In genomic region chr12:108836722-108837121, GRCm38 (mm10) we compare ENCODE assay signal across 10 mouse cellular contexts. TPM values are rescaled to one million over a fixed set of nuclear protein-coding genes. Genes with fewer than 3 reads are reported as not detected.
A peak's percentile ranks its signal among the peaks of the same experiment; 100 is the strongest.
DNase-seq lines count a peak whose midpoint lies in the region; ATAC-seq and TF ChIP-seq lines count a peak whose summit lies in the region.
"Had no signal": no experiment of that assay in that cellular context is flagged by ENCODE, and none has a peak within 500 bp of the region (broad histone marks: within the 10 kb centered on the region; RNA-seq: fewer than 3 reads in every experiment).

No protein-coding gene starts in this region.

- TF ChIP-seq CTCF in G1E (IDR thresholded peaks at IDR 0.05; ENCODE audit: low read depth, low read length): no peak
- no peak for TF ChIP-seq CTCF in forebrain, postnatal 0 days (IDR thresholded peaks at IDR 0.05; ENCODE audit: low read depth)

- peak overlapping the region; percentile 97 for H3K4me2 ChIP-seq in heart, embryonic 13.5 days
- peak overlapping the region; percentile 90 for H3K4me2 ChIP-seq in forebrain, postnatal 0 days (ENCODE audit: low read depth)

- no peak for ATAC-seq in heart, embryonic 13.5 days (ENCODE audit: extremely low read depth, insufficient number of reproducible peaks, low FRiP score, low TSS enrichment)
- ATAC-seq in G1E (ENCODE audit: extremely low read depth, insufficient number of reproducible peaks, low FRiP score, poor library complexity, severe bottlenecking): no peak
- ATAC-seq in forebrain, postnatal 0 days: no peak

- intact Hi-C loops in heart, postnatal 36 days (cut with DNase I): loop anchor here (2.0 kb wide), 1 partner anchor 56 kb away; the partner anchor contains the start of gene Wdr25

- H3K27me3 ChIP-seq in heart, embryonic 13.5 days (replicated peaks): no peaks in the 10 kb centered on the region
- no peaks in the 10 kb centered on the region for H3K27me3 ChIP-seq in G1E (ENCODE audit: insufficient read depth, low read length)
- no peaks in the 10 kb centered on the region for H3K27me3 ChIP-seq in forebrain, postnatal 0 days (ENCODE audit: insufficient read depth, low read length)
- H3K27me3 ChIP-seq in midbrain, embryonic 10.5 days (ENCODE audit: low read depth, poor library complexity, severe bottlenecking): peaks cover 18% of the 10 kb centered on the region

- H3K4me1 ChIP-seq in heart, embryonic 13.5 days: peaks cover 38% of the 10 kb centered on the region
- peaks cover 30% of the 10 kb centered on the region for H3K4me1 ChIP-seq in G1E (ENCODE audit: insufficient read depth, low read depth, low read length)
- H3K4me1 ChIP-seq in forebrain, postnatal 0 days (ENCODE audit: insufficient read depth): peaks cover 27% of the 10 kb centered on the region
- H3K4me1 ChIP-seq in midbrain, embryonic 10.5 days: peaks cover 48% of the 10 kb centered on the region

- 49% methylated on average over 7 of the region's 7 CpGs for WGBS in heart, embryonic 13.5 days
- 50% methylated on average over 7 of the region's 7 CpGs for WGBS in forebrain, postnatal 0 days
- WGBS in midbrain, embryonic 10.5 days: 70% methylated on average over 7 of the region's 7 CpGs

- H3K36me3 ChIP-seq in heart, embryonic 13.5 days: peaks cover 26% of the 10 kb centered on the region
- H3K36me3 ChIP-seq in G1E (replicated peaks): peaks cover 72% of the 10 kb centered on the region
- peaks cover 4% of the 10 kb centered on the region; the same call in 1 of the 2 replicates for H3K36me3 ChIP-seq in forebrain, postnatal 0 days (ENCODE audit: insufficient read depth)
- H3K36me3 ChIP-seq in midbrain, embryonic 10.5 days: peaks cover 51% of the 10 kb centered on the region

- peak overlapping the region; percentile 78 for H3K4me3 ChIP-seq in heart, embryonic 13.5 days
- peak overlapping the region; percentile 73 for H3K4me3 ChIP-seq in G1E (ENCODE audit: low read depth, low read length)
- peak overlapping the region; percentile 87 for H3K4me3 ChIP-seq in forebrain, postnatal 0 days (ENCODE audit: low read depth, low read length)
- peak overlapping the region; percentile 74 for H3K4me3 ChIP-seq in midbrain, embryonic 10.5 days

- H3K27ac ChIP-seq in heart, embryonic 13.5 days (replicated peaks): peak overlapping the region; percentile 89; the same call in 1 of the 2 replicates
- no peak overlapping the region for H3K27ac ChIP-seq in forebrain, postnatal 0 days (ENCODE audit: low read depth, low read length)
- peak overlapping the region; percentile 90 for H3K27ac ChIP-seq in midbrain, embryonic 10.5 days (replicated peaks)

- no peak for DNase-seq in heart, postnatal 36 days
- no peak for DNase-seq in G1E (ENCODE audit: low spot score)
- DNase-seq in forebrain, postnatal 0 days: no peak
- DNase-seq in midbrain, embryonic 10.5 days (ENCODE audit: low spot score): no peak
- no peak for DNase-seq in gastrocnemius, adult 8-10 months (ENCODE audit: low spot score in 2 of 2)
- DNase-seq in urinary bladder, adult 18-20 months (ENCODE audit: low spot score in 2 of 2): no peak
- DNase-seq in left cerebral cortex, adult 9 months (ENCODE audit: low spot score in 2 of 2): no peak
- DNase-seq: thymus, postnatal 25 days had no signal

- H3K9ac ChIP-seq in heart, embryonic 13.5 days: peak overlapping the region; percentile 90
- peak overlapping the region; percentile 76 for H3K9ac ChIP-seq in forebrain, postnatal 0 days

- H3K9me3 ChIP-seq in heart, embryonic 13.5 days: no peaks in the 10 kb centered on the region
- H3K9me3 ChIP-seq in G1E (replicated peaks): no peaks in the 10 kb centered on the region; the same call in 1 of the 2 replicates
- no peaks in the 10 kb centered on the region for H3K9me3 ChIP-seq in forebrain, postnatal 0 days (ENCODE audit: low read length)
- H3K9me3 ChIP-seq in midbrain, embryonic 10.5 days (replicated peaks): no peaks in the 10 kb centered on the region

RNA-seq across cellular contexts. Expression of gene Slc25a47, which starts 0.9 kb away (rescaled TPM):
- 5.8 and 5.9 TPM in 2 replicates for polyA plus RNA-seq in heart, embryonic 13.5 days (2015; fragmentation: Nextera tagmentation; extraction: Ambion mirVana)
- 1 to 10 TPM; 6.5 to 6.9 TPM for total RNA-seq in heart, postnatal 36 days (2021)
- total RNA-seq in G1E (2014; fragmentation: Nextera tagmentation): 3.2 and 4.6 TPM in 2 replicates
- 4.1 and 4.2 TPM in 2 replicates for total RNA-seq in G1E (2017)
- polyA plus RNA-seq in G1E (2012): 0.65 and 0.79 TPM in 2 replicates
- 10.9 and 14.2 TPM in 2 replicates for total RNA-seq in forebrain, postnatal 0 days (2014; rRNA removed)
- 11.9 and 12.3 TPM in 2 replicates for polyA plus RNA-seq in forebrain, postnatal 0 days (2015; fragmentation: Nextera tagmentation; extraction: Ambion mirVana)
- polyA plus RNA-seq in midbrain, embryonic 10.5 days (2016; fragmentation: Nextera tagmentation; extraction: Ambion mirVana): 11.7 and 12.5 TPM in 2 replicates
- 1 to 10 TPM; 4.0 to 7.5 (median 5.8) TPM for total RNA-seq in gastrocnemius, adult 8-10 months (2022)

RNA-seq across cellular contexts. Expression of gene Slc25a29, which starts 1.0 kb away (rescaled TPM):
- 3.3 and 3.4 TPM in 2 replicates for polyA plus RNA-seq in heart, embryonic 13.5 days (2015; fragmentation: Nextera tagmentation; extraction: Ambion mirVana)
- total RNA-seq in heart, postnatal 36 days (2021): 10 to 100 TPM in 1 of 2 experiments, 1 to 10 TPM in 1; 8.5 to 10.7 TPM
- total RNA-seq in G1E (2014; fragmentation: Nextera tagmentation): not detected in 2 replicates
- total RNA-seq in G1E (2017): 0.23 and 0.44 TPM in 2 replicates
- 0.74 and 1.0 TPM in 2 replicates for polyA plus RNA-seq in G1E (2012)
- total RNA-seq in forebrain, postnatal 0 days (2014; rRNA removed): 17.4 and 19.5 TPM in 2 replicates
- 18.7 and 21.4 TPM in 2 replicates for polyA plus RNA-seq in forebrain, postnatal 0 days (2015; fragmentation: Nextera tagmentation; extraction: Ambion mirVana)
- 12.4 TPM in 2 replicates for polyA plus RNA-seq in midbrain, embryonic 10.5 days (2016; fragmentation: Nextera tagmentation; extraction: Ambion mirVana)
- 10 to 100 TPM in 1 of 4 experiments, 1 to 10 TPM in 3; 8.5 to 10.5 (median 8.9) TPM for total RNA-seq in gastrocnemius, adult 8-10 months (2022)
- total RNA-seq: hematopoietic stem cell, adult 5-6 weeks had no signal

RNA-seq across cellular contexts. Expression of gene Yy1, which starts 43.9 kb away (rescaled TPM):
- 9.8 and 11.7 TPM in 2 replicates for polyA plus RNA-seq in heart, embryonic 13.5 days (2015; fragmentation: Nextera tagmentation; extraction: Ambion mirVana)
- total RNA-seq in heart, postnatal 36 days (2021): 10 to 100 TPM; 38.3 to 42.7 TPM
- total RNA-seq in G1E (2014; fragmentation: Nextera tagmentation) (169 and 193 TPM in 2 replicates), G1E (2017) (58.4 and 60.8 TPM in 2 replicates)
- 59.3 and 79.8 TPM in 2 replicates for polyA plus RNA-seq in G1E (2012)
- 31.9 and 33.8 TPM in 2 replicates for total RNA-seq in forebrain, postnatal 0 days (2014; rRNA removed)
- polyA plus RNA-seq in forebrain, postnatal 0 days (2015; fragmentation: Nextera tagmentation; extraction: Ambion mirVana): 7.4 and 8.8 TPM in 2 replicates
- polyA plus RNA-seq in midbrain, embryonic 10.5 days (2016; fragmentation: Nextera tagmentation; extraction: Ambion mirVana): 13.0 and 14.4 TPM in 2 replicates
- 10 to 100 TPM; 26.6 to 33.0 (median 29.6) TPM for total RNA-seq in gastrocnemius, adult 8-10 months (2022)

RNA-seq across cellular contexts. Expression of gene Wdr25, which starts 56.7 kb away (rescaled TPM):
- polyA plus RNA-seq in heart, embryonic 13.5 days (2015; fragmentation: Nextera tagmentation; extraction: Ambion mirVana): 4.2 and 6.3 TPM in 2 replicates
- 1 to 10 TPM; 3.8 to 4.3 TPM for total RNA-seq in heart, postnatal 36 days (2021)
- 7.0 and 17.3 TPM in 2 replicates for total RNA-seq in G1E (2014; fragmentation: Nextera tagmentation)
- 5.1 and 10.1 TPM in 2 replicates for total RNA-seq in G1E (2017)
- polyA plus RNA-seq in G1E (2012): 7.9 and 8.3 TPM in 2 replicates
- total RNA-seq in forebrain, postnatal 0 days (2014; rRNA removed): 6.2 and 12.4 TPM in 2 replicates
- polyA plus RNA-seq in forebrain, postnatal 0 days (2015; fragmentation: Nextera tagmentation; extraction: Ambion mirVana): 4.6 and 5.3 TPM in 2 replicates
- 7.3 and 11.2 TPM in 2 replicates for polyA plus RNA-seq in midbrain, embryonic 10.5 days (2016; fragmentation: Nextera tagmentation; extraction: Ambion mirVana)
- 1 to 10 TPM; 3.7 to 4.8 (median 4.6) TPM for total RNA-seq in gastrocnemius, adult 8-10 months (2022)

RNA-seq across cellular contexts. Expression of gene Wars, which starts 57.3 kb away (rescaled TPM):
- 58.4 and 59.9 TPM in 2 replicates for polyA plus RNA-seq in heart, embryonic 13.5 days (2015; fragmentation: Nextera tagmentation; extraction: Ambion mirVana)
- 10 to 100 TPM; 32.5 to 40.6 TPM for total RNA-seq in heart, postnatal 36 days (2021)
- total RNA-seq in G1E (2014; fragmentation: Nextera tagmentation) (81.0 and 90.1 TPM in 2 replicates), G1E (2017) (62.1 and 80.9 TPM in 2 replicates)
- 49.0 and 78.3 TPM in 2 replicates for polyA plus RNA-seq in G1E (2012)
- total RNA-seq in forebrain, postnatal 0 days (2014; rRNA removed): 91.6 and 92.5 TPM in 2 replicates
- polyA plus RNA-seq in forebrain, postnatal 0 days (2015; fragmentation: Nextera tagmentation; extraction: Ambion mirVana): 99.8 and 108 TPM in 2 replicates
- polyA plus RNA-seq in midbrain, embryonic 10.5 days (2016; fragmentation: Nextera tagmentation; extraction: Ambion mirVana): 151 and 156 TPM in 2 replicates
- 10 to 100 TPM; 26.4 to 28.7 (median 28.0) TPM for total RNA-seq in gastrocnemius, adult 8-10 months (2022)

Comparison
In these comparisons a context has a peak if more than half of its experiments do, and no peak if none do; other contexts are left out.
1. RNA of gene Slc25a29, which starts 1.0 kb away (total RNA-seq): 17.4 to 19.5 TPM in forebrain, postnatal 0 days, 8.5 to 10.7 TPM in heart, postnatal 36 days and 8.5 to 10.5 TPM in gastrocnemius, adult 8-10 months; 0.23 to 0.44 TPM in G1E; every median in the first group is over 4 times any median in the second.
2. Peak in every context shown above with its lines, with median percentiles within 50 percentile points of each other: H3K4me3 ChIP-seq.